Mouse (Mus musculus) ES-E14 (cell line): ENCODE measurements around the gene Sbp. TPM values are rescaled to one million over a fixed set of nuclear protein-coding genes. Genes with fewer than 3 reads are reported as not detected.
"Not testable (repeated sequence)": the region's sequence is repeated elsewhere in the genome, so short reads cannot be mapped to it uniquely, and the experiment has no call there.

Experiments used
- DNase-seq: peaks from one replicate; pipeline ENCODE4 v3.0.0-alpha.2; 2013; ENCODE audit warnings: low read depth, low spot score
- H3K27ac ChIP-seq: 2 replicates; pipeline ENCODE4 v1.5.1; 2012; ENCODE audit warnings: low read depth, mild to moderate bottlenecking, low read length, moderate library complexity, mixed read lengths; ENCODE audit not compliant: poor library complexity, insufficient read depth, severe bottlenecking
- H3K36me3 ChIP-seq: 2 replicates; pipeline ENCODE4 v1.6.1; 2012; ENCODE audit warnings: mild to moderate bottlenecking, low read length, moderate library complexity, mixed read lengths; ENCODE audit not compliant: control insufficient read depth, poor library complexity, insufficient read depth, severe bottlenecking
- H3K4me1 ChIP-seq, 2 experiments: fragments of 150-350 bp in 1 of 2; sonication (generic) in 1 of 2; 2 replicates each; pipeline ENCODE4 v1.6.1; 2012; ENCODE audit warnings: low read length in 2 of 2, mild to moderate bottlenecking in 1 of 2, mixed read lengths in 1 of 2; ENCODE audit not compliant: control insufficient read depth in 2 of 2, insufficient read depth in 2 of 2, poor library complexity in 1 of 2
- H3K4me3 ChIP-seq, 2 experiments: fragments of 150-350 bp in 1 of 2; sonication (generic) in 1 of 2; 2 replicates each; pipeline ENCODE4 v1.5.1; 2012; ENCODE audit warnings: low read length in 2 of 2, low read depth in 1 of 2, mild to moderate bottlenecking in 1 of 2, mixed read lengths in 1 of 2; ENCODE audit not compliant: insufficient read depth in 1 of 2, poor library complexity in 1 of 2, severe bottlenecking in 1 of 2
- H3K9ac ChIP-seq: 2 replicates; pipeline ENCODE4 v1.6.1; 2012; ENCODE audit warnings: low read depth, mild to moderate bottlenecking, low read length, mixed read lengths; ENCODE audit not compliant: poor library complexity, insufficient read depth, severe bottlenecking
- H3K9me3 ChIP-seq: fragments of 150-350 bp; sonication (generic); 2 replicates; pipeline ENCODE4 v1.6.1; 2012; ENCODE audit warnings: low read depth, mild to moderate bottlenecking, low read length; ENCODE audit not compliant: control insufficient read depth, insufficient read depth
- CHD2 ChIP-seq: IDR thresholded peaks from 2 replicates; pipeline ENCODE4 v1.6.1; 2014; ENCODE audit warnings: mild to moderate bottlenecking, low read depth, low read length, inconsistent platforms
- HCFC1 ChIP-seq: IDR thresholded peaks from 2 replicates; pipeline ENCODE4 v1.6.1; 2012; ENCODE audit warnings: low read length, inconsistent platforms, borderline replicate concordance; ENCODE audit not compliant: insufficient read depth
- MAFK ChIP-seq: IDR thresholded peaks from 2 replicates; pipeline ENCODE4 v1.6.1; 2014; ENCODE audit warnings: mild to moderate bottlenecking, low read depth, low read length, inconsistent platforms; ENCODE audit not compliant: insufficient read depth
- ZC3H11A ChIP-seq: IDR thresholded peaks from 2 replicates; pipeline ENCODE4 v1.6.1; 2012; ENCODE audit warnings: low read depth, mild to moderate bottlenecking, inconsistent platforms, low read length, borderline replicate concordance
- ZNF384 ChIP-seq: IDR thresholded peaks from 2 replicates; pipeline ENCODE4 v1.6.1; 2012; ENCODE audit warnings: low read depth, low read length, inconsistent platforms
- in situ Hi-C, 2 experiments: fragments of 600-800 bp; cut with MboI; formaldehyde crosslinking; loops; one replicate each; pipeline ENCODE4 v1.15.1; 2025; ENCODE audit warnings: low sequenced_read_pairs in 2 of 2, inconsistent platforms in 1 of 2; ENCODE audit not compliant: unreplicated experiment in 2 of 2
- total RNA-seq: library from RNA; depleted of rRNA; stranded (reverse); fragments of 300-350 nt; gene quantifications from 2 replicates; pipeline ENCODE4 v1.2.3, GENCODE M21; 2012; rRNA removed

Gene Sbp
- not detected in 2 replicates for total RNA-seq

- Histone ChIP-seq H3K9ac (no peak within 1 kb of the TSS), H3K9me3 (no peaks in the 10 kb centered on the region), H3K36me3 (no peaks in the 10 kb centered on the region), H3K4me3 (no peak within 1 kb of the TSS), H3K27ac (no peak within 1 kb of the TSS), H3K4me1 (no peaks in the 10 kb centered on the region)
- no peak for DNase-seq
- no peak for TF ChIP-seq ZNF384
- no peak for TF ChIP-seq MAFK
- TF ChIP-seq ZC3H11A, result no peak
- TF ChIP-seq HCFC1, result no peak
- no peak for TF ChIP-seq CHD2
- in situ Hi-C loops, result no loop called here
These were observed at the start of gene Sbp for GRCm38 (mm10) chr17:23941372-23941771. TSS of gene Sbp (plus strand) at chr17:23941672.

GRCm38 (mm10) chr17:23917158-23917557 is 24.3 kb upstream of the Sbp start, which contains the start of gene Dcpp3:
TSS of gene Dcpp3 (plus strand) at chr17:23917458.
- H3K4me1 ChIP-seq, in situ Hi-C loops, DNase-seq, H3K36me3 ChIP-seq, H3K9ac ChIP-seq, H3K27ac ChIP-seq, H3K4me3 ChIP-seq, H3K9me3 ChIP-seq: not testable (repeated sequence)

GRCm38 (mm10) chr17:23924531-23925007 is 16.9 kb upstream of the Sbp start:
- TF ChIP-seq ZC3H11A (no peak), HCFC1 (no peak), MAFK (no peak), ZNF384 (no peak), CHD2 (no peak)
- H3K4me3 ChIP-seq, result peak overlapping the region; percentile 68 to 81
- H3K4me1 ChIP-seq, result no peaks in the 10 kb centered on the region
- in situ Hi-C loops, result no loop called here
- DNase-seq, result peak; percentile 68
- no peaks in the 10 kb centered on the region for H3K9me3 ChIP-seq
- peak overlapping the region; percentile 55 for H3K9ac ChIP-seq
- no peak overlapping the region for H3K27ac ChIP-seq
- no peaks in the 10 kb centered on the region for H3K36me3 ChIP-seq

GRCm38 (mm10) chr17:23925090-23925493 is 16.4 kb upstream of the Sbp start:
- no peak overlapping the region for H3K27ac ChIP-seq
- in situ Hi-C loops, result no loop called here
- TF ChIP-seq ZC3H11A (no peak), ZNF384 (no peak)
- no peaks in the 10 kb centered on the region for H3K4me1 ChIP-seq
- H3K9me3 ChIP-seq, result no peaks in the 10 kb centered on the region
- DNase-seq, result peak; percentile 27
- H3K4me3 ChIP-seq, result peak overlapping the region; percentile 68 to 81
- H3K36me3 ChIP-seq, result no peaks in the 10 kb centered on the region
- H3K9ac ChIP-seq, result peak overlapping the region; percentile 70

GRCm38 (mm10) chr17:23931157-23931556 is 10.3 kb upstream of the Sbp start:
- TF ChIP-seq ZNF384, result no peak
- no peak for TF ChIP-seq MAFK
- TF ChIP-seq ZC3H11A, result no peak
- TF ChIP-seq CHD2, result no peak
- no peak for TF ChIP-seq HCFC1
- no peak for DNase-seq
- Histone ChIP-seq H3K27ac (no peak overlapping the region), H3K36me3 (no peaks in the 10 kb centered on the region), H3K9me3 (no peaks in the 10 kb centered on the region), H3K4me1 (no peaks in the 10 kb centered on the region), H3K9ac (no peak overlapping the region), H3K4me3 (no peak overlapping the region)
- in situ Hi-C loops, result no loop called here

GRCm38 (mm10) chr17:23947486-23947885 is 6.0 kb downstream of the Sbp start:
- H3K4me1 ChIP-seq, H3K27ac ChIP-seq, H3K9ac ChIP-seq, in situ Hi-C loops, DNase-seq, H3K4me3 ChIP-seq, H3K36me3 ChIP-seq, H3K9me3 ChIP-seq: not testable (repeated sequence)
